Mouse (Mus musculus) lung, embryonic 15.5 days (tissue): ENCODE measurements around the gene Gm20821. TPM values are rescaled to one million over a fixed set of nuclear protein-coding genes. Genes with fewer than 3 reads are reported as not detected.
"Not testable (repeated sequence)": the region's sequence is repeated elsewhere in the genome, so short reads cannot be mapped to it uniquely, and the experiment has no call there.

ENCODE experiments used
- ATAC-seq: fragments of 200-750 bp; cut with Nextera tagmentation; 2 replicates; pipeline ENCODE4 v1.8.0; 2017; ENCODE audit warnings: moderate number of reproducible peaks, borderline replicate concordance; ENCODE audit not compliant: low FRiP score, low TSS enrichment; ENCODE audit errors: extremely low read depth
- H3K27ac ChIP-seq: fragments of 300-500 bp; sonication (generic); 2 replicates; pipeline ENCODE4 v1.5.1; 2015; ENCODE audit warnings: moderate library complexity, mild to moderate bottlenecking, inconsistent platforms
- H3K27me3 ChIP-seq: fragments of 300-500 bp; sonication (generic); 2 replicates; pipeline ENCODE4 v1.6.1; 2015; ENCODE audit warnings: inconsistent platforms
- H3K36me3 ChIP-seq: fragments of 300-500 bp; sonication (generic); 2 replicates; pipeline ENCODE4 v1.6.1; 2015; ENCODE audit warnings: inconsistent platforms
- H3K4me1 ChIP-seq: fragments of 300-500 bp; sonication (generic); 2 replicates; pipeline ENCODE4 v1.6.1; 2015; ENCODE audit warnings: inconsistent platforms
- H3K4me2 ChIP-seq: fragments of 300-500 bp; sonication (generic); 2 replicates; pipeline ENCODE4 v1.6.1; 2015; ENCODE audit warnings: inconsistent platforms, mild to moderate bottlenecking, moderate library complexity
- H3K4me3 ChIP-seq: fragments of 300-500 bp; sonication (generic); 2 replicates; pipeline ENCODE4 v1.5.1; 2015; ENCODE audit warnings: mild to moderate bottlenecking, inconsistent platforms
- H3K9ac ChIP-seq: fragments of 300-500 bp; sonication (generic); 2 replicates; pipeline ENCODE4 v1.6.1; 2015; ENCODE audit warnings: inconsistent platforms
- H3K9me3 ChIP-seq: fragments of 300-500 bp; sonication (generic); 2 replicates; pipeline ENCODE4 v1.6.1; 2016; ENCODE audit warnings: inconsistent platforms
- WGBS: fragments of 180-500 bp; shearing (Covaris S2); methylation state at CpG from one replicate; pipeline ENCODE4 v1.1.7; 2015; 5-methylcytosine and 5-hydroxymethylcytosine counted together
- polyA plus RNA-seq: library from polyadenylated mRNA; unstranded; fragments of >200 nt; fragmentation: Nextera tagmentation; extraction: Ambion mirVana; gene quantifications from 2 replicates; pipeline ENCODE4 v1.2.1, GENCODE M21; 2015

The Gm20821 gene
- not detected in 2 replicates for polyA plus RNA-seq

GRCm38 (mm10) chrY:9781504-9781903 is at the start of gene Gm20821:
Gm20821 (plus strand) TSS chrY:9781804.
- not testable (repeated sequence) for H3K9ac ChIP-seq, H3K27me3 ChIP-seq, H3K4me3 ChIP-seq, H3K4me1 ChIP-seq, H3K4me2 ChIP-seq, H3K27ac ChIP-seq, ATAC-seq, H3K36me3 ChIP-seq, H3K9me3 ChIP-seq
- 27% methylated on average over 2 of the region's 2 CpGs for WGBS
